Mouse (Mus musculus) bone marrow macrophage, adult 2 months (primary cell): Measurements from ENCODE around the gene Cdk14. TPM values are rescaled to one million over a fixed set of nuclear protein-coding genes. Genes with fewer than 3 reads are reported as not detected.

Experiments
- H3K27ac ChIP-seq: 2 replicates; pipeline ENCODE4 v1.5.1; 2012; ENCODE audit warnings: low read depth, low read length; ENCODE audit not compliant: insufficient read depth
- H3K4me1 ChIP-seq: 2 replicates; pipeline ENCODE4 v1.6.1; 2012; ENCODE audit warnings: low read length; ENCODE audit not compliant: control insufficient read depth, insufficient read depth
- H3K4me3 ChIP-seq: 2 replicates; pipeline ENCODE4 v1.5.1; 2012; ENCODE audit warnings: mild to moderate bottlenecking, low read length, moderate library complexity; ENCODE audit not compliant: insufficient read depth
- CTCF ChIP-seq: IDR thresholded peaks from 2 replicates; pipeline ENCODE4 v1.5.1; 2012; ENCODE audit warnings: low read depth, mild to moderate bottlenecking, low read length, moderate library complexity
- POLR2A ChIP-seq: IDR thresholded peaks from 2 replicates; pipeline ENCODE4 v1.6.1; 2012; ENCODE audit warnings: mild to moderate bottlenecking, low read depth, low read length, borderline replicate concordance
- polyA plus RNA-seq: library from polyadenylated mRNA; stranded (reverse); fragments of >200 nt; gene quantifications from 2 replicates; pipeline ENCODE4 v1.2.4, GENCODE M21; 2012; ENCODE audit not compliant: missing spikeins, insufficient read depth, insufficient read length

Cdk14 gene
- polyA plus RNA-seq, 1 experiment, result 43.6 TPM

GRCm38 (mm10) chr5:5030431-5030830, 389.7 kb downstream of the Cdk14 start:
- TF ChIP-seq POLR2A (no peak), CTCF (no peak)
- H3K27ac ChIP-seq, result no peak overlapping the region
- no peaks in the 10 kb centered on the region for H3K4me1 ChIP-seq
- H3K4me3 ChIP-seq, result no peak overlapping the region

GRCm38 (mm10) chr5:5018959-5019358, 401.2 kb downstream of the Cdk14 start:
- no peak overlapping the region for H3K4me3 ChIP-seq
- H3K27ac ChIP-seq, result no peak overlapping the region
- no peak for TF ChIP-seq CTCF
- H3K4me1 ChIP-seq, result no peaks in the 10 kb centered on the region

- H3K4me3 ChIP-seq, result no peak overlapping the region
- no peaks in the 10 kb centered on the region for H3K4me1 ChIP-seq
- TF ChIP-seq CTCF (no peak), POLR2A (no peak)
- no peak overlapping the region for H3K27ac ChIP-seq
Observed at GRCm38 (mm10) chr5:5018242-5018641, 401.9 kb downstream of the Cdk14 start.

GRCm38 (mm10) chr5:5013783-5014182, 406.3 kb downstream of the Cdk14 start:
- Histone ChIP-seq H3K4me3 (no peak overlapping the region), H3K4me1 (0 out of 2 replicates have a peak, but pooled peaks cover 3% of the 10 kb centered on the region), H3K27ac (no peak overlapping the region)
- TF ChIP-seq POLR2A, result no peak
- TF ChIP-seq CTCF, result no peak

GRCm38 (mm10) chr5:5012521-5013346, 407.4 kb downstream of the Cdk14 start:
- no peak overlapping the region for H3K27ac ChIP-seq
- no peak overlapping the region for H3K4me3 ChIP-seq
- 0 out of 2 replicates have a peak, but pooled peaks cover 3% of the 10 kb centered on the region for H3K4me1 ChIP-seq
- no peak for TF ChIP-seq POLR2A

- Histone ChIP-seq H3K27ac (no peak overlapping the region), H3K4me1 (0 out of 2 replicates have a peak, but pooled peaks cover 3% of the 10 kb centered on the region), H3K4me3 (no peak overlapping the region)
- TF ChIP-seq POLR2A (no peak), CTCF (no peak)
Observed at GRCm38 (mm10) chr5:5008153-5008745, 411.9 kb downstream of the Cdk14 start.

GRCm38 (mm10) chr5:5007489-5008152, 412.5 kb downstream of the Cdk14 start:
- Histone ChIP-seq H3K4me3 (no peak overlapping the region), H3K27ac (no peak overlapping the region), H3K4me1 (0 out of 2 replicates have a peak, but pooled peaks cover 3% of the 10 kb centered on the region)
- no peak for TF ChIP-seq CTCF
- TF ChIP-seq POLR2A, result no peak

- Histone ChIP-seq H3K27ac (no peak overlapping the region), H3K4me1 (0 out of 2 replicates have a peak, but pooled peaks cover 3% of the 10 kb centered on the region), H3K4me3 (no peak overlapping the region)
- TF ChIP-seq CTCF, result no peak
- TF ChIP-seq POLR2A, result no peak
Observed at GRCm38 (mm10) chr5:5005633-5006032, 414.5 kb downstream of the Cdk14 start.

- Histone ChIP-seq H3K4me1 (no peaks in the 10 kb centered on the region), H3K27ac (no peak overlapping the region), H3K4me3 (no peak overlapping the region)
- no peak for TF ChIP-seq POLR2A
- no peak for TF ChIP-seq CTCF
Observed at GRCm38 (mm10) chr5:5004740-5005139, 415.4 kb downstream of the Cdk14 start.

- Histone ChIP-seq H3K27ac (no peak overlapping the region), H3K4me1 (no peaks in the 10 kb centered on the region; the same call in 1 of the 2 replicates), H3K4me3 (no peak overlapping the region)
- no peak for TF ChIP-seq POLR2A
- TF ChIP-seq CTCF, result no peak
Observed at GRCm38 (mm10) chr5:4993192-4993601, 426.9 kb downstream of the Cdk14 start.
